Mouse (Mus musculus): ENCODE data around the gene Ankrd13b. TPM values are rescaled to one million over a fixed set of nuclear protein-coding genes. Genes with fewer than 3 reads are reported as not detected.

Gene Ankrd13b
- total and polyA plus RNA-seq, 3 experiments: 0.41 to 1.3 TPM; not detected in 1

DNA sequence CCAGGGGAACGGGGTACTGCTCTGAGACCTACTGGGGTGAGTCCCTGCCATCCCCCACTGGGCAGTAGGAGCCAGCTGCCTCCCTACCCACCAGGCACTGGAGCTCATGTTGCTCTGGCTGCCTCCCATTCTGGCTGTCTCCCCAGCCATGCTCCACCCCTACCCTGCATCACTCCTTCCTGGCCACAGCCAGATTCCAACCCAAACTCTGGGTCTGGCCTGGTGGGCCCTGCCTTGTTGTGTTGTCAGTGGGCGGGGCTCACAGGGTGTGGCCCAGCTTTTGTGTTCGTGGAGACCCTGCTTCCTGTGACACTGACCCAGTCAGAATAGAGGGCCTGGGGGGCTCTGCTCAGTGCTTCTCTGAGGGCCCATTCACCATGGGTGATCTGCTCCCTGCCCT, 14.0 kb upstream of the Ankrd13b start:
- ATAC-seq (ENCODE audit: extremely low read depth, insufficient number of reproducible peaks, low FRiP score, poor library complexity, severe bottlenecking) (no peak), DNase-seq (ENCODE audit: low spot score) (no peak)
- Histone ChIP-seq H3K4me1 (ENCODE audit: insufficient read depth, low read depth, low read length) (peaks cover 20% of the 10 kb centered on the region), H3K27me3 (ENCODE audit: insufficient read depth, low read length) (no peaks in the 10 kb centered on the region), H3K9me3 (replicated peaks) (no peaks in the 10 kb centered on the region), H3K36me3 (replicated peaks) (peaks cover 97% of the 10 kb centered on the region), H3K4me3 (ENCODE audit: low read depth, low read length) (no peak overlapping the region)
- TF ChIP-seq TAL1 (conservative IDR thresholded peaks at IDR 0.05; ENCODE audit: low read depth, low read length) (no peak), CTCF (IDR thresholded peaks at IDR 0.05; ENCODE audit: low read depth, low read length) (no peak), POLR2AphosphoS5 (IDR thresholded peaks at IDR 0.05; ENCODE audit: insufficient replicate concordance, low read depth, low read length) (no peak), GATA2 (IDR thresholded peaks at IDR 0.05; ENCODE audit: borderline replicate concordance, low read depth, low read length) (no peak), GATA1 (IDR thresholded peaks at IDR 0.05; ENCODE audit: borderline replicate concordance, low read length) (no peak)

DNA sequence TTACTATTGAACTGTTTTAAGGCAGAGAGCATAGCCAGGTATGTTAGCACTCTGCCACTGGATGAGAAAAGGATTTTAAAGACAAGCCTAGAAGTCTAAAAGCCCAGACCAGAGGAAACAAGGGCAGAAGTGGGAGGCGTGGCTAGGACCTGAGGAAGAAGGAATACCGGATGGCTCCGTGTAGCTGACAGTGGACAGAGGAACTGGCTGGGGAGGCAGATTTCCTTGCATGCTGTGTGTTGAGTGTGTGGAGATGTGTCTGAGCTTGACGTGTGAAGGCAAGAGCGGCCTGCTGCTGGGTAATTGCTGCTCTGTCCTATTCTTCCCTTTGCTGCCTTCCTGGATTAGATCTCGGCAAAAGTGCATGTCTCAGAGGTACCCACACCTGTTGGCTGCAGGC, 13.0 kb upstream of the Ankrd13b start:
- peaks cover 26% of the 10 kb centered on the region for H3K4me1 ChIP-seq (ENCODE audit: insufficient read depth, low read depth, low read length)

DNA sequence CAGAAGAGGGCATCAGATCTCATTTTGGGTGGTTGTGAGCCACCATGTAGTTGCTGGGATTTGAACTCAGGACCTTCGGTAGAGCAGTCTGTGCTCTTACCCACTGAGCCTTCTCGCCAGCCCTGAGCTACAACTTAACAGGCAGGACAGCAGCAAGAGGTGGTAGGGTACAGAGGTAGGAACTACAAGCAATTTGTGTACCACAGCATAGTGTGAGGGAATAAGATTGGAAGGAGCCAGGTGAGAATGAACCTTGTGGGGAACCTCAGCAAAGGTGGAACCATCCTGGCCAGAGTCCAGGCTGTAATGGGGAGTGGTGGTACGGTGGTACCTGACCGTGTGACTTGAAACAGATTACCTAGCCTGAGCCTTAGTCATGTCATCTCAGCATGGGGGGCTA, 12.5 kb upstream of the Ankrd13b start:
- ATAC-seq (ENCODE audit: extremely low read depth, insufficient number of reproducible peaks, low FRiP score, poor library complexity, severe bottlenecking) (no peak), DNase-seq (ENCODE audit: low spot score) (no peak)
- Histone ChIP-seq H3K4me1 (ENCODE audit: insufficient read depth, low read depth, low read length) (peaks cover 31% of the 10 kb centered on the region), H3K27me3 (ENCODE audit: insufficient read depth, low read length) (no peaks in the 10 kb centered on the region), H3K4me3 (ENCODE audit: low read depth, low read length) (no peak overlapping the region), H3K9me3 (replicated peaks) (no peaks in the 10 kb centered on the region), H3K36me3 (replicated peaks) (peaks cover 97% of the 10 kb centered on the region)
- no peak for TF ChIP-seq GATA1 (IDR thresholded peaks at IDR 0.05; ENCODE audit: borderline replicate concordance, low read length)
- no peak for TF ChIP-seq GATA2 (IDR thresholded peaks at IDR 0.05; ENCODE audit: borderline replicate concordance, low read depth, low read length)
- TF ChIP-seq POLR2AphosphoS5 (IDR thresholded peaks at IDR 0.05; ENCODE audit: insufficient replicate concordance, low read depth, low read length): no peak
- no peak for TF ChIP-seq CTCF (IDR thresholded peaks at IDR 0.05; ENCODE audit: low read depth, low read length)
- TF ChIP-seq TAL1 (conservative IDR thresholded peaks at IDR 0.05; ENCODE audit: low read depth, low read length): no peak

More for the DNA sequence above, 13.0 kb upstream of the Ankrd13b start:
- H3K4me3 ChIP-seq (ENCODE audit: low read depth, low read length): no peak overlapping the region
- ATAC-seq (ENCODE audit: extremely low read depth, insufficient number of reproducible peaks, low FRiP score, poor library complexity, severe bottlenecking): no peak
- no peak for TF ChIP-seq TAL1 (conservative IDR thresholded peaks at IDR 0.05; ENCODE audit: low read depth, low read length)
- TF ChIP-seq CTCF (IDR thresholded peaks at IDR 0.05; ENCODE audit: low read depth, low read length): no peak
- TF ChIP-seq POLR2AphosphoS5 (IDR thresholded peaks at IDR 0.05; ENCODE audit: insufficient replicate concordance, low read depth, low read length): no peak
- TF ChIP-seq GATA2 (IDR thresholded peaks at IDR 0.05; ENCODE audit: borderline replicate concordance, low read depth, low read length): no peak
- no peaks in the 10 kb centered on the region for H3K9me3 ChIP-seq (replicated peaks)
- peaks cover 97% of the 10 kb centered on the region for H3K36me3 ChIP-seq (replicated peaks)
- DNase-seq (ENCODE audit: low spot score): no peak
- no peaks in the 10 kb centered on the region for H3K27me3 ChIP-seq (ENCODE audit: insufficient read depth, low read length)

DNA sequence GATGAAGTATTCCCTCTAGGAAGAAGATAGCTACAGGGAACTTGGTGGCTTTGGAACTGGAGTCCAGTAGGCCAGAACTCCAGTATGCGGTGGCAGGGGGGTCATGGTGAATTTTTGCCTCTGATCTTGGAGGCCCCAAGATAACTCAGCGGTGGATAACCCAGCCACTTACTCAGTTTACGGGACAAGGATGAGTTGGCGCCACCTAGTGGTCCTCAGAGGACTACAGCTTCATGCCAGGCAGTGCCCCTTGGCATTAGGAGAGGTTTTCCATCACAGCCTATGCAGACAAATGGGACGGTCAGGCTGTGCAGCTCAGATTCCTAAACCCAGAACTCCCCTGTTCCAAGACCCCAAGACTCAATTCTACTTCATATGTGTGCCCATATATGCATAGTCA, 11.9 kb upstream of the Ankrd13b start:
- Histone ChIP-seq H3K27me3 (ENCODE audit: insufficient read depth, low read length) (no peaks in the 10 kb centered on the region), H3K4me3 (ENCODE audit: low read depth, low read length) (no peak overlapping the region), H3K4me1 (ENCODE audit: insufficient read depth, low read depth, low read length) (peaks cover 34% of the 10 kb centered on the region), H3K36me3 (replicated peaks) (peaks cover 95% of the 10 kb centered on the region), H3K9me3 (replicated peaks) (no peaks in the 10 kb centered on the region)
- DNase-seq (ENCODE audit: low spot score): peak; percentile 54
- TF ChIP-seq POLR2AphosphoS5 (IDR thresholded peaks at IDR 0.05; ENCODE audit: insufficient replicate concordance, low read depth, low read length) (no peak), CTCF (IDR thresholded peaks at IDR 0.05; ENCODE audit: low read depth, low read length) (peak; percentile 84)
- ATAC-seq (ENCODE audit: extremely low read depth, insufficient number of reproducible peaks, low FRiP score, poor library complexity, severe bottlenecking): no peak

DNA sequence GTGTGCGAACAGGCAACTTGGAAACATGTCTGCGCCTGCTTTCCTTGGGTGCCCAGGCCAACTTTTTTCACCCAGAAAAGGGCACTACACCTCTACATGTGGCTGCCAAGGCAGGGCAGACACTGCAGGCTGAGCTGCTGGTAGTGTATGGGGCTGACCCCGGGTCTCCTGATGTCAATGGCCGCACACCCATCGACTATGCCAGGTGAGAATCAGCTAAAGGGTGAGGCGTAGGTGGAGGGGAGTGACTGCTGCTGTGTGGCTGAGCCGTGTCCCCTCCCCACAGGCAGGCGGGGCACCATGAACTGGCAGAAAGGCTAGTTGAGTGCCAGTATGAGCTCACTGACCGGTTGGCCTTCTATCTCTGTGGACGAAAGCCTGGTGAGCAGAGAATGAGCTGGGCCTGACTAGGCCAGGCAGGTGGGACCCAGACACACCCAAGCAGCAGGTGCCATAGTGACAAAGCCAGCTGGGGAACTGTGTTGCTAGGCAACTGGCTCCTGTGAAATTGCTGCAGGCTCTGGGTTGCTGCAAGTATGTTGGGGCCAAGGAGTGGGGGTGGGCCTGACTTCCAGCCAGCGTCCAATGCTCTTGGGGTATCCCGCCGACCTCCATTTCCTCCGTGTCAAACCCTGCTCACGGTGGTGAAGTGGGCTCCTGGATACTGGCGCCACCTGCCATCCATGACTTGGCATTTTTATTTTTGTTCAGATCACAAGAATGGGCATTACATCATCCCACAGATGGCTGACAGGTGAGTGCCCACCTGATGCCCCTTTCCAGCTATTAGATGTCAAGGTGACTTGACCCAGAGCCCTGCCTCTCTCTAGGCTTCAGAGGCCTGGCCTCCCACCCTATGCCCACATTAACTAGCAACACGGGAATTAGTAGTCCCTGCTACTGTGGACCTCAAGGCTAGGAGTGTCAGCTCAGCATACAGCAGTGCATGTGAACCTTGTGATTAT, 11.2 kb upstream of the Ankrd13b start:
- Histone ChIP-seq H3K36me3 (replicated peaks) (peaks cover 92% of the 10 kb centered on the region), H3K9me3 (replicated peaks) (no peaks in the 10 kb centered on the region), H3K4me1 (ENCODE audit: insufficient read depth, low read depth, low read length) (peaks cover 41% of the 10 kb centered on the region), H3K27me3 (ENCODE audit: insufficient read depth, low read length) (no peaks in the 10 kb centered on the region), H3K4me3 (ENCODE audit: low read depth, low read length) (no peak overlapping the region)
- TF ChIP-seq TAL1 (conservative IDR thresholded peaks at IDR 0.05; ENCODE audit: low read depth, low read length): no peak
- TF ChIP-seq GATA2 (IDR thresholded peaks at IDR 0.05; ENCODE audit: borderline replicate concordance, low read depth, low read length): no peak
- TF ChIP-seq POLR2AphosphoS5 (IDR thresholded peaks at IDR 0.05; ENCODE audit: insufficient replicate concordance, low read depth, low read length): no peak
- no peak for TF ChIP-seq GATA1 (IDR thresholded peaks at IDR 0.05; ENCODE audit: borderline replicate concordance, low read length)
- no peak for TF ChIP-seq CTCF (IDR thresholded peaks at IDR 0.05; ENCODE audit: low read depth, low read length)
- no peak for ATAC-seq (ENCODE audit: extremely low read depth, insufficient number of reproducible peaks, low FRiP score, poor library complexity, severe bottlenecking)
- DNase-seq (ENCODE audit: low spot score): no peak

DNA sequence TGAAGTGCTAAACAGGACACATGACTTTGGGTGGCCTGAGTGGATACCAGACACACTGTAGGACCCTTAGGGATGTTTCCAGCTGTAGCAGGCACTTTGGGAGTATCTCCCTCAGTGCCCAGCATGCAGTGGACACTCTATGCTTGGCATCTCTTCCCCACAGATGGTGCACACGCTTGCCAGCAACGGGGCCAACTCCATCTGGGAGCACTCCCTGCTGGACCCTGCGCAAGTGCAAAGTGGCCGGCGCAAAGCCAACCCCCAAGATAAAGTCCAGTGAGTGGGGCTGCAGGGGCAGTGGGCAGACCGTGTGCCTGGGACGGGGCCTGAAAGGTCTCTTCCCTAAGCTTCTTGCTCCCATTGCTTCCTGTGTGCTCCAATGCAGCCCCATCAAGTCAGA, 9.9 kb upstream of the Ankrd13b start:
- Histone ChIP-seq H3K27me3 (ENCODE audit: insufficient read depth, low read length) (no peaks in the 10 kb centered on the region), H3K4me1 (ENCODE audit: insufficient read depth, low read depth, low read length) (peaks cover 54% of the 10 kb centered on the region), H3K36me3 (replicated peaks) (peaks cover 88% of the 10 kb centered on the region), H3K4me3 (ENCODE audit: low read depth, low read length) (no peak overlapping the region), H3K9me3 (replicated peaks) (no peaks in the 10 kb centered on the region)
- ATAC-seq (ENCODE audit: extremely low read depth, insufficient number of reproducible peaks, low FRiP score, poor library complexity, severe bottlenecking): no peak
- TF ChIP-seq GATA1 (IDR thresholded peaks at IDR 0.05; ENCODE audit: borderline replicate concordance, low read length): no peak
- no peak for TF ChIP-seq TAL1 (conservative IDR thresholded peaks at IDR 0.05; ENCODE audit: low read depth, low read length)
- TF ChIP-seq GATA2 (IDR thresholded peaks at IDR 0.05; ENCODE audit: borderline replicate concordance, low read depth, low read length): no peak
- no peak for TF ChIP-seq CTCF (IDR thresholded peaks at IDR 0.05; ENCODE audit: low read depth, low read length)
- no peak for TF ChIP-seq POLR2AphosphoS5 (IDR thresholded peaks at IDR 0.05; ENCODE audit: insufficient replicate concordance, low read depth, low read length)
- no peak for DNase-seq (ENCODE audit: low spot score)

Data from G1E (cell line).